Mouse (Mus musculus) midbrain, embryonic 11.5 days (tissue): ENCODE measurements around the gene Riok1. TPM values are rescaled to one million over a fixed set of nuclear protein-coding genes. Genes with fewer than 3 reads are reported as not detected.

Experiments used
- ATAC-seq: fragments of 200-750 bp; cut with Nextera tagmentation; 2 replicates; pipeline ENCODE4 v1.8.0; 2017; ENCODE audit warnings: moderate TSS enrichment, moderate library complexity; ENCODE audit not compliant: low FRiP score
- DNase-seq: peaks from one replicate; pipeline ENCODE4 v3.0.0; 2015; ENCODE audit warnings: low spot score; ENCODE audit errors: missing footprints
- H3K27ac ChIP-seq: fragments of 300-500 bp; sonication (generic); 2 replicates; pipeline ENCODE4 v1.5.1; 2014; ENCODE audit warnings: low read depth, low read length
- H3K27me3 ChIP-seq: fragments of 300-500 bp; sonication (generic); 2 replicates; pipeline ENCODE4 v1.6.1; 2014; ENCODE audit warnings: mild to moderate bottlenecking, low read length, moderate library complexity, mixed read lengths; ENCODE audit not compliant: control insufficient read depth, insufficient read depth
- H3K36me3 ChIP-seq: fragments of 300-500 bp; sonication (generic); 2 replicates; pipeline ENCODE4 v1.6.1; 2014; ENCODE audit warnings: mild to moderate bottlenecking, low read length, moderate library complexity, mixed read lengths; ENCODE audit not compliant: control insufficient read depth, insufficient read depth
- H3K4me1 ChIP-seq: fragments of 300-500 bp; sonication (generic); 2 replicates; pipeline ENCODE4 v1.6.1; 2014; ENCODE audit warnings: low read length; ENCODE audit not compliant: control insufficient read depth, insufficient read depth
- H3K4me2 ChIP-seq: fragments of 300-500 bp; sonication (generic); 2 replicates; pipeline ENCODE4 v1.6.1; 2014; ENCODE audit warnings: mild to moderate bottlenecking, moderate library complexity
- H3K4me3 ChIP-seq: fragments of 300-500 bp; sonication (generic); 2 replicates; pipeline ENCODE4 v1.5.1; 2014; ENCODE audit warnings: low read depth, low read length
- H3K9ac ChIP-seq: fragments of 300-500 bp; sonication (generic); 2 replicates; pipeline ENCODE4 v1.6.1; 2014; ENCODE audit warnings: low read length
- H3K9me3 ChIP-seq: fragments of 300-500 bp; sonication (generic); 2 replicates; pipeline ENCODE4 v1.6.1; 2016; ENCODE audit warnings: low read length; ENCODE audit not compliant: control insufficient read depth
- WGBS: fragments of 180-500 bp; shearing (Covaris S2); extraction: QIAGEN DNeasy Blood & Tissue Kit; methylation state at CpG from one replicate; pipeline ENCODE4 v1.1.7; 2014; 5-methylcytosine and 5-hydroxymethylcytosine counted together
- microRNA-seq: library from miRNA; unstranded; fragments of <30 nt; microRNA quantifications from one replicate; pipeline ENCODE4, GENCODE M21; 2017
- polyA plus RNA-seq: library from polyadenylated mRNA; unstranded; fragments of >200 nt; fragmentation: Nextera tagmentation; extraction: Ambion mirVana; gene quantifications from 2 replicates; pipeline ENCODE4 v1.2.1, GENCODE M21; 2014

Riok1 gene
- polyA plus RNA-seq, 1 experiment from 2014 or later, result 49.1 TPM

- DNase-seq (no peak), ATAC-seq (no peak)
- H3K4me3 ChIP-seq, result no peak overlapping the region
- H3K4me2 ChIP-seq, result no peak overlapping the region
- no peak overlapping the region for H3K27ac ChIP-seq
- WGBS, result 91% methylated on average over 10 of the region's 10 CpGs
- H3K9me3 ChIP-seq, result no peaks in the 10 kb centered on the region
- H3K36me3 ChIP-seq, result no peaks in the 10 kb centered on the region
- H3K9ac ChIP-seq, result no peak overlapping the region
- H3K27me3 ChIP-seq, result no peaks in the 10 kb centered on the region
- H3K4me1 ChIP-seq, result no peaks in the 10 kb centered on the region
Measured at GRCm38 (mm10) chr13:38104501-38104900, 67.7 kb downstream of the Riok1 start.

- no peaks in the 10 kb centered on the region for H3K4me1 ChIP-seq
- no peak for ATAC-seq
- 85% methylated on average over 9 of the region's 9 CpGs for WGBS
Measured at GRCm38 (mm10) chr13:38109081-38109480, 72.3 kb downstream of the Riok1 start.

More at GRCm38 (mm10) chr13:38109081-38109480, 72.3 kb downstream of the Riok1 start:
- H3K4me2 ChIP-seq, result no peak overlapping the region
- H3K4me3 ChIP-seq, result no peak overlapping the region
- no peak overlapping the region for H3K27ac ChIP-seq
- DNase-seq, result no peak
- no peaks in the 10 kb centered on the region for H3K36me3 ChIP-seq
- no peaks in the 10 kb centered on the region for H3K27me3 ChIP-seq
- no peaks in the 10 kb centered on the region for H3K9me3 ChIP-seq
- no peak overlapping the region for H3K9ac ChIP-seq

Small RNA genes within 50 kb of the gene (microRNA-seq; reads per million reads assigned to microRNA genes)
- not detected for gene Gm27387

Other genes with a start within 250 kb of the Riok1 start
- gene Ssr1, start 42.8 kb upstream of the Riok1 start, polyA plus RNA-seq, result 114 and 125 TPM in 2 replicates
- 0.94 and 0.98 TPM in 2 replicates for gene Cage1, start 74 bp downstream of the Riok1 start, polyA plus RNA-seq
- gene Dsp, start 114.3 kb downstream of the Riok1 start, polyA plus RNA-seq, result 0.57 and 0.71 TPM in 2 replicates
- gene Snrnp48, start 167.9 kb downstream of the Riok1 start, polyA plus RNA-seq, result 36.0 and 39.8 TPM in 2 replicates